Mouse (Mus musculus) ES-Bruce4 (cell line): ENCODE results near the gene Hsh2d.

Source experiments
- CTCF ChIP-seq: IDR thresholded peaks from one replicate; pipeline ENCODE4 v1.8.1; 2011; ENCODE audit warnings: low read depth, low read length
- POLR2A ChIP-seq: IDR thresholded peaks from one replicate; pipeline ENCODE4 v1.8.1; 2011; ENCODE audit warnings: low read length; ENCODE audit not compliant: insufficient read depth

GRCm38 (mm10) chr8:72160707-72161697, 28.4 kb upstream of the Hsh2d start, which contains the start of gene Rab8a:
- peak; percentile 89 for TF ChIP-seq POLR2A
- no peak for TF ChIP-seq CTCF
